Mouse (Mus musculus) neural tube, postnatal 0 days (tissue): ENCODE results near the gene Foxf1. TPM values are rescaled to one million over a fixed set of nuclear protein-coding genes. Genes with fewer than 3 reads are reported as not detected.

Experiments
- microRNA-seq: library from miRNA; unstranded; fragments of <30 nt; microRNA quantifications from one replicate; pipeline ENCODE4, GENCODE M21; 2016
- polyA plus RNA-seq: library from polyadenylated mRNA; unstranded; fragments of >200 nt; fragmentation: Nextera tagmentation; extraction: Ambion mirVana; gene quantifications from 2 replicates; pipeline ENCODE4 v1.2.1, GENCODE M21; 2015

Gene Foxf1
- 2.0 and 2.8 TPM in 2 replicates for polyA plus RNA-seq

DNA sequence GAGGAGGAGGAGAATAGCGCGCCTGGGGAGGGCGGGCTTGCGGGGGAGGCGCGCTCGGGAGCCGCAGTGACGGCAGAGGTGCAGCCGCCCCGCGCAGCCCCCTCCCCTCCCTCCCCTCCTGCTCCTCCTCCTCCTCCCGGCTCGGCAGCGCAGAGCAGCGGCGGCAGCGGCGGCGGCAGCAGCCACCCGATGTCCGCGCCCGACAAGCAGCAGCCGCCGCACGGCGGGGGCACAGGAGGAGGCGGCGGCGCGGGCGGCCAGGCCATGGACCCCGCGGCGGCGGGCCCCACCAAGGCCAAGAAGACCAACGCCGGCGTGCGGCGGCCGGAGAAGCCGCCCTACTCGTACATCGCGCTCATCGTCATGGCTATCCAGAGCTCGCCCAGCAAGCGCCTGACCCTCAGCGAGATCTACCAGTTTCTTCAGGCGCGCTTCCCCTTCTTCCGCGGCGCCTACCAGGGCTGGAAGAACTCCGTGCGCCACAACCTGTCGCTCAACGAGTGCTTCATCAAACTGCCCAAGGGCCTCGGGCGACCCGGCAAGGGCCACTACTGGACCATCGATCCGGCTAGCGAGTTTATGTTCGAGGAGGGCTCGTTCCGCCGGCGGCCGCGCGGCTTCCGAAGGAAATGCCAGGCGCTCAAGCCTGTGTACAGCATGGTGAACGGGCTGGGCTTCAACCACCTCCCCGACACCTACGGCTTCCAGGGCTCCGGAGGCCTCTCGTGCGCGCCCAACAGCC, at the start of gene Foxf1:
Gene Foxf1 (plus strand): TSS at position 177 of the 742 bp plus-strand sequence.

GRCm38 (mm10) chr8:121107668-121108656, 23.8 kb downstream of the Foxf1 start, which contains the start of gene Mthfsd:
Gene Mthfsd, minus strand, starts transcription at chr8:121108392.

GRCm38 (mm10) chr8:121115948-121116347, 31.8 kb downstream of the Foxf1 start, which contains the start of gene Foxc2:
Gene Foxc2, plus strand, starts transcription at chr8:121116171.

GRCm38 (mm10) chr8:121127756-121128375, 43.7 kb downstream of the Foxf1 start, which contains the start of gene Foxl1:
Gene Foxl1, plus strand, starts transcription at chr8:121127940.

Small RNAs within 50 kb of the gene (microRNA-seq; reads per million reads assigned to microRNA genes)
- not detected for gene Gm27530

Other genes starting within 250 kb of the Foxf1 start
- 43.4 and 48.7 TPM in 2 replicates for gene Mthfsd, start 24.0 kb downstream of the Foxf1 start, polyA plus RNA-seq
- gene Foxc2, start 31.8 kb downstream of the Foxf1 start, polyA plus RNA-seq: 3.6 and 7.0 TPM in 2 replicates
- gene Foxl1, start 43.6 kb downstream of the Foxf1 start, polyA plus RNA-seq: 0.34 TPM in 2 replicates